Mouse (Mus musculus): Measurements from ENCODE around the gene Rfx4.

Gene Rfx4

GRCm38 (mm10) chr10:84871921-84872320 is 116.1 kb downstream of the Rfx4 start:
- no peak for DNase-seq

GRCm38 (mm10) chr10:84879823-84880571 is 124.1 kb downstream of the Rfx4 start:
- no peak for DNase-seq

DNA sequence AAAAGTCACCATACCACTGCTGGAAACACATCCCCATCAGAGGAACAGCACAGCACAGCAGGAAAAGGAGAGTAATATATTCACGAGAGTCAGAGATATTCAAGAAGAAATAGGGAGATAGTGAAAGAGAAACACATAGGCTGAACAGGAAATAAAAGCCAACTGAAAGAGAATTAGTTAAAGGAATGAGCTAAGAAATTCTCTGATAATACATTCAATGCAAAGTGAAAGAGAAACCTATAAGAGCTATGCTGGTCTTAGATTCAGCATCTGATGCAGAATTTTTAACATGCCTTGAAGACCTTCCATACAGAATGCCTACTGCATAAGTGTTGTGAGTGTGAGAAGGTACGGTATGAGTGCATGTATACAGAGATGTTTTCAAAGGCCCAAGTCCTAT is 126.7 kb downstream of the Rfx4 start:
- no peak for DNase-seq

GRCm38 (mm10) chr10:84885341-84885884 is 129.6 kb downstream of the Rfx4 start:
- DNase-seq: no peak

- DNase-seq: no peak
Observed at GRCm38 (mm10) chr10:84886221-84886627, 130.4 kb downstream of the Rfx4 start.

DNA sequence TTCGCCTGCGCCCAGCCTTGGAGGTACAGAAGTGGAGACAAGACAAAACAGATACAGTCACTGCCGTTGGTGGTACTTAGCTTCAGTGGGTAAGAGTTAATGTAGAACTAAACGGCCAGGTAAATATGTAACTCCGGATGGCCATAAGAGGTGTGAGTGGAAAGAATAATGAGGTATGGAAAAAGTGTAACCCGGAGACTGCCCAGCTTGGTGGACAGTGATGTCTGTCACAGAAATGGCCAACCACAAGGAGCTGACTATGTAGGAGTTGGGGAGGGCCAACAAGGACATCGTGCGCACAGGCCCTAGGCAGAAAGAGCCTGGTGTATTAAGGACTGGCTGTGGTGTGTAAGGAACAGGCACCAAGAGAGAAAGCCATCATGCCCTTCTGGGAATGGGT is 130.9 kb downstream of the Rfx4 start:
- no peak for DNase-seq

- DNase-seq: no peak
Observed at GRCm38 (mm10) chr10:84889096-84889846, 133.4 kb downstream of the Rfx4 start.

GRCm38 (mm10) chr10:84895810-84896358 is 140.0 kb downstream of the Rfx4 start:
- no peak for DNase-seq

DNA sequence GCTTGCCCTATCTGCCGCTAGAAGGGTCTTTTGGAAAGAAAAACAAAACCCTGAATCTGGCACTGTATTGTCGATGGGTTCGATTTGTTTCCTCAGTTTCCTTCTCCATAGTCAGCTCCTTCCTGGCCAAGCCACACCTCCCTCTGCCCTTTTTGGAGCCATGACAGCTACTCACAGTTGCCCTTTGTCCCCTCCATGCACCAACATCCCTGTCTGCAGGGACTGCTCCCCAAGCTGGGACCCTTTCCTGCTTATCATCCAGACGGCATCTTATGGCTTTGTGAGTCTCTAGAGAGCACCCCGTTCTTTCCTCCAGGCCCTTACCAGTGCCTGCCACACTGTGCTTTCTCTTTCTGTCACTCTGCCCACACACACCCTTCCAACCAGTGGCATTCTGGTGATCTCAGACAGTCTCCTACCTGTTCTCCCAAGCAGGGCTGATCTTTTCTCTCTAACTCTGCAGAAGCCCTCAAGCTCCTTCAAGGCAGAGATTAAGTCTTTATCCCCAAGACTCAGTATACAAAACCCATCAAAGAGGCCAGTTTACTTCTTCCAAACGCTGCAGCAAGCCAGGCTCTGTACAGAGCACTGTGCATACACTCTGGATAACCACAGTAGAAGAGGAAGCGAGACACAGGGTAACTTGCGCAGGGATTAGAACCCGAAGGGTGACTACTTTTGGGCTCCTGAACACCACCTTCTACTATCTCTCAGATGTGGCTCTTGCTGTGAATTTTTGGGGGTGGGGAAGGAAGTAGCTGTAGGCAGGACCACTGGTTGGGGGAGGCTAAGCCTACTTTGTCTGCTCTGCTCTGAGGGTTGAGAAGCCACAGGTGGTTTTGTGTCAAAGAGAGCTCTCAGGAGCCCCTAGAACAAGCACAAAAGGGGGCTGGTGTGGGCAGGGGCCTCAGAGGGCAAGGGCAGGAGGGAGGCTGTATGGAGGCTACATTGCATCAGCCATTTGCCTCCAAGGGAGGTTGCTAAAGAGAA is 141.4 kb downstream of the Rfx4 start:
- DNase-seq: no peak

DNA sequence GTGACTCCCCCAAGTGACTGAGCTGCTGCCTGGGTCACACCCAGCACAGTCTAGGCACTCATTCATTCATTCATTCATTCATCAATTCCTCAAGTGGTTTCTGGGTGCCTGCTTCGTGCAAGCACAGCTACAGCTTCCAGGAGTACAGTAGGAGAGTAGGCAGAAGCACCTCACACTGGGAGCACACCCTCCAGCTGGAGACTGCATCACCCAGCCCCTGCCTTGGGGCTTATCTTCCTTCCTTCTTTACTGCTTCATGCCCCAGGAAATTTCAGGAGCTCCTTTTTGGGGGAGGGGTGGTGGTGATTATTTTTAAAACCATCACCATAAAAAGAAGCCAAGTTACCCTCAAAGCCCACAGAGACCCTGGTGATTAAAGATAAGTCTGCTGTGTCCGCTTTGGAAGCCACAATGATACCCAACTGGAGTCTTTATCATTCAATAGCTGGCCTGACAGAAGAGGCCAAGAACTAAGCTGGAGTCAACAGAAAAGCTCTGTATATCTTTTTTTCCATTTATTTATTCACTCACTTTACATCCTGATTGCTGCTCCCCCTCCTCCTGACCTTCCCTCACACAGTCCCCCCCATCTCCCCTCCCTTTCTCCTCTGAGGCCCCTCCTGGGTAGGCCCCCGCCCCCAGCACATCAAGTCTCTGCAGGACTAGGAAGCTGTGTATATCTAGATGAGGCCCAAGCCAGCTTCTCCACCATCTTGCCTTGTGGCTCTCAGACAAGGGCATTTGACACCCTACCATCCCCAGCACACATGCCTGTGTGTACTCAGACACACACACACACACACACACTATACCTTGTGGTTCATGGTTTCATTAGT is 142.5 kb downstream of the Rfx4 start:
- DNase-seq: no peak

DNA sequence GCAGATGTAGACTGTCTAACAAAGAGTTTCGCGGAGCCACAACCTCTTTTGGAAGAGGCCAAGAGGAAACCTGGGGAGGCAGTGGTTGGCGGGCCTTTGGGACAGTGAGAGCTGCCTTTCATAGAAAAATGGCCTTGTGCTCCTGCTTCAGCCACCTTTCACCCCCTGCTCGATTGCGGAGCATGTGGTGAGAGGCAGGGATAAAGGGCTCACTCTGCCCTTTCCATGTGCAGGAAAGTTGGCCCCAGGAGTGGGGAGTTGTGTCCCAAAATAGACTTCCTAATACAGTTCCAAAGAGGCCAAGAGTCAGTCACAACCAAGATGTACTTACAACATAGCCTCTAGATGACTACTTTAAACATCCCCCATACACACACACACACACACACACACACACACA is 145.8 kb downstream of the Rfx4 start:
- DNase-seq: no peak

DNA sequence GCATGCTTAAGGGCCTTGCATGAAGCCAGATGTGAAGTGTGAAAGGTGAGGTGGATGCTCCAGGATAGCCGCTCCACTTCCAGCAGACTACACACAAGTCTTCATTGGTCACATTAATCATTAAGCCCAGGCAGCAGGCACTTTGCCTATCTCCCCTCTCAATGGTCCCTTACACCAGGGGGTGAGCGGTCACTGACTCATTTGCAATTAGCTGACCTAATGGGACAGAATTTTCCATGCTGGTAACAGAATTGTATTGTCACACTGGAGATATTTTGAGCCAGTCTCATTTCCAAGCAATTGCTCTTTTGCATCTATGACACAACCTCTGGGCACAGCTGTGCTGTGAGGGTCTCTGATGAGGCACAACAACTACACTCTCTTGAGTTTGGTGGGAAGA is 146.4 kb downstream of the Rfx4 start:
- no peak for DNase-seq

GRCm38 (mm10) chr10:84903307-84903706 is 147.4 kb downstream of the Rfx4 start:
- peak; percentile 63 for DNase-seq

- peak; percentile 23 for DNase-seq
Observed at GRCm38 (mm10) chr10:84903742-84904141, 147.9 kb downstream of the Rfx4 start.

- no peak for DNase-seq
Observed at GRCm38 (mm10) chr10:84906895-84907294, 151.0 kb downstream of the Rfx4 start.

- DNase-seq: no peak
Observed at GRCm38 (mm10) chr10:84908006-84908405, 152.1 kb downstream of the Rfx4 start.

DNA sequence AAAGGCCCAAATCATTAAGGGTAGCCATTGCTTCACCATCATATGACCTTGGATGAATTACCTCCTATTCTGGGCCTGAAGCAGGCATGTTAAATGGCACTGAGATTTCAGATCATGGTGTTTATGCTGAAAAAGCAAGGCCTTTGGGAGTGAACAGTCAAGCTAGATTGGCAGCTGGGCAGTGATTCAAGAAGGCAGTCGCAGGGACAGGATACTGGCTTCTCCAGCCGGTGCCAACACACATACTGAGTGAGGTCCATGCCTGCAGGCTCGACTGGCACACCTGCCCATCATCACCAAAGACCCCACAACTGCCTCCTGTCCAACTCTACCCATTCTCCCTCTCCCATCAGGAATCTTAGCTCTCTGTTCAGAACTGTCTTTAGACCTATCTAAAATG is 152.6 kb downstream of the Rfx4 start:
- DNase-seq: no peak

DNA sequence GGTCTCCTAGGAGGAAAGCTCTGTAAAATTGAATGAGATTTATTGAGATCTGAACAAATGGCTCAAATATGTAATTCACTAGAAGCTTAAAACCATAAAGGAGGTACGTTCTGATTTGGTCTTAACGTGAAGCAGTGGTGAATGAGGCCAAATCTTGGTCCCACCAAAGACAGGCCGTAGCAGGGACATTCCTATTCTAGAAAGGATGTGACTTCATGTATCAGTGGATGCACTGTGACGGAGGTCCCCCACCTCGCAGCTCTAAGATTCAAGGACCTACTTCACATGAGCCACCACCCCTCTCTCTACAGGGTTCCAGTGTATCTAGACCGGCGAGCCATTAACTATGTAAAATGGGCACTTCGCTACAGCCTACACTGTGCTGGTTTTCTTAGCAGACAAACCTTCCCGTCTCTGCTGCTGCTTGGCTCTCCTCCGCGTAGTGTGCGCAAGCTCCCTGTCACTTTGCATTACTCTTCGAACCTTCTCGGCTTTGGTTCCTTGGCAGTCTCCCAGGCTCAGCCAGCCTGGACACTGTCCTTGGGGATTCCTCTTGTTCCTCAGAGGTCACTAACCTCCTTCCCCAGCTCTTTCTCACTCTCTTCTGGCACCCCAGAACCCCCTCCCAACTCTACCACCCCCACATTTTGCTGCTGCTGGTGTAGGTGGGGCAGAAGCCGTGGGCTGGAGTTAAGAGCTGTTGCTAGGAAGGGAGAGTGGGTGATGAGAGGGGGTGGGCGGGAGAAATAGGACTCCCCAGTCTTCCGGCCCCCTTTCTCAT is 153.3 kb downstream of the Rfx4 start:
- peak; percentile 52 for DNase-seq

GRCm38 (mm10) chr10:84910194-84910593 is 154.3 kb downstream of the Rfx4 start:
- no peak for DNase-seq

DNA sequence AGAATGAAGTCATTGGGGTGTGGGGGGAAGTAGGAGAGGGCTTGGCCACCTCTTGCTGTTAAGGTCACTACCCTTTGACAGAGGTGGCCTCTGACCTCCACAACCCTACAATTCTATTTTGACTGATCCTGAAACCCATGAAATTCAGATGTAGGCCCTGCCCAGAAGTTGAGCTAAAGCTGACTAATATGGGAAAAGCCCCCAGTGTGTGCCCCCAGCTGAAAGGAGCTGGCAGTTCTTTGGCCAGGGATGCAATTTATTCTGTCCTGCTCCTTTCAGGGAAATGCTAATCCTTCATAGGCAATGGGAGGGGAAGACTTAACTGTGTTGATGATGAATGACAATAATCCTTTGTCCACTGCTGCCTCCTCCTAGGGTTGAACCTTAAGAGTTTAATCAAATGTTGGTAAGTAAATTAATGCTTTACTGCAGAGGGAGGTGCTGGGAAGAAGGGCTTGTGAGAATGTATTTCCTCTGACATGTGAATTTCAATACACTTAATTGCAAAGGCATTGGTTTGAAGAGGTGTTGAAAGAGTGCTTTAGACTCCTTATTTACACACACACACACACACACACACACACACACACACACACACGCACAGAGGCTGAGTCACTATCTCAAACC is 155.0 kb downstream of the Rfx4 start:
- no peak for DNase-seq
